8 mouse cellular contexts compared by ENCODE assay signal in genomic region chr3:75981031-75981750, GRCm38 (mm10). TPM values are rescaled to one million over a fixed set of nuclear protein-coding genes. Genes with fewer than 3 reads are reported as not detected.
DNase-seq lines count a peak whose midpoint lies in the region; ATAC-seq and TF ChIP-seq lines count a peak whose summit lies in the region.
"Not testable (repeated sequence)": the region's sequence is repeated elsewhere in the genome, so short reads cannot be mapped to it uniquely, and the experiment has no call there.

No protein-coding gene starts in this region.

- in situ Hi-C loops in Patski (cut with MboI; ENCODE audit: low pct_unique_long_range_greater_than_20kb), result loop anchor here (25.0 kb wide), 1 partner anchor 769 kb away; no protein-coding TSS in a partner anchor

- not testable (repeated sequence) for ATAC-seq in Patski
- peak; percentile 69 for ATAC-seq in granulocyte monocyte progenitor cell, adult 5-6 weeks (replicated peaks; ENCODE audit: poor library complexity, severe bottlenecking)
- peak; percentile 81 for ATAC-seq in inflammation-experienced regulatory T-cells, adult 6 months

- POLR2A ChIA-PET in Patski (lab: Charles Lee), result not testable (repeated sequence)

- H3K27me3 ChIP-seq in Patski, result peaks cover 29% of the 10 kb centered on the region

- intact Hi-C loops in left cerebral cortex, adult 2 months (cut with DNase I), result not testable (repeated sequence)

- peak; percentile 46 for DNase-seq in 3T3-L1 (ENCODE audit: low read depth, low spot score)
- not testable (repeated sequence) for DNase-seq in Patski (ENCODE audit: low read depth, low spot score); left cerebral cortex, adult 2 months (ENCODE audit: extremely low spot score in 1 of 2, low spot score in 2 of 2)
- DNase-seq in embryo, embryonic 11 days, result peak; percentile 4
- DNase-seq in lung, postnatal 10 days, result peak; percentile 30
- DNase-seq in naive thymus-derived CD4-positive, alpha-beta T cell, adult 2 months (ENCODE audit: low read depth), result peak; percentile 10

- H3K4me3 ChIP-seq in left cerebral cortex, adult 2 months, result not testable (repeated sequence)

- peak; percentile 35 for TF ChIP-seq CTCF in Patski (IDR thresholded peaks at IDR 0.05)
- TF ChIP-seq CTCF in left cerebral cortex, adult 2 months (IDR thresholded peaks at IDR 0.05), result peak; percentile 59

- H3K27ac ChIP-seq in left cerebral cortex, adult 2 months, result not testable (repeated sequence)

- CTCF ChIA-PET in Patski (lab: Charles Lee), result interaction anchor here (1.0 to 2.7 kb wide), 3 partner anchors 17 to 25 kb away, joined by 3 to 10 read pairs (median 4); partner anchors contain the start of gene Golim4

RNA-seq across cellular contexts. Expression of gene Golim4, which starts 24.4 kb away (rescaled TPM):
- polyA plus RNA-seq in Patski (2021), result 59.2 TPM
- 36.6 and 52.1 TPM in 2 replicates for total RNA-seq in granulocyte monocyte progenitor cell, adult 5-6 weeks (2014; fragmentation: Nextera tagmentation)
- 38.9 and 53.7 TPM in 2 replicates for total RNA-seq in granulocyte monocyte progenitor cell, adult 5-6 weeks (2017)
- polyA plus RNA-seq in inflammation-experienced regulatory T-cells, adult 6 months (2017; shearing (Covaris generic)), result 10 to 100 TPM in 2 of 3 experiments, 1 to 10 TPM in 1; 5.2 to 11.0 (median 10.4) TPM
- 10 to 100 TPM; 19.4 to 24.4 TPM for total RNA-seq in left cerebral cortex, adult 2 months (2021)
